Mouse (Mus musculus): ENCODE measurements around the gene Gm20388. TPM values are rescaled to one million over a fixed set of nuclear protein-coding genes. Genes with fewer than 3 reads are reported as not detected.

Gene Gm20388
- polyA plus RNA-seq, 1 experiment = 28.1 TPM

DNA sequence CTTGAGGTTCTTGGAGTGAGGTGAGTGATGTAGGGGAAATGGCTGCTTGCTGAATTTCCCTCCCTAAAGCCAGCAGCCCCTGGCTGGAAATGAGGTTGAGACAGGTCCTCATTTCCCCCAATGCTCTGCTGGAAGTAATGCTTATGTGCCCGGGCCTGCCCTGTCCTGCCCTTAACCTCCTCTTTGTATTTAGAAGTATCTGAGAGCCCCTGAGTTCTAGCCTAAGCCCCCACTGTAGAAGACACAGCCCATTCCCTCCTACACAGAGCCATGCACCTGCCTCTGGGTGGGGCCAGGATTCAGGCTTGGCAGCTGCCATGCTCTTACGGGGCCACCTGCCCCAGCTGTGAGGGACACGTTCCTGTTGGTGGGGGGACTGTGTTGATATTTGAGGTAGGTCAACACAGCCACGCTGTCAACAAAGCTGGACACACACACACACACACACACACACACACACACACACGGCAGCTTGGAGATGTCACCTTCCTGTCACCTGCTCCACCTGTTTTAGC is 2787.7 kb downstream of the Gm20388 start:
- TF ChIP-seq CTCF (IDR thresholded peaks at IDR 0.05; ENCODE audit: low read depth, low read length) (no peak), EP300 (IDR thresholded peaks at IDR 0.05; ENCODE audit: insufficient read depth, low read depth, low read length) (no peak), POLR2A (IDR thresholded peaks at IDR 0.05; ENCODE audit: insufficient read depth, low read length) (no peak)
- Histone ChIP-seq H3K27me3 (ENCODE audit: control insufficient read depth, insufficient read depth, low read length, poor library complexity, severe bottlenecking) (no peaks in the 10 kb centered on the region), H3K9me3 (replicated peaks; ENCODE audit: control insufficient read depth, insufficient read depth, low read length, poor library complexity, severe bottlenecking) (no peaks in the 10 kb centered on the region), H3K27ac (ENCODE audit: insufficient read depth, low read length) (no peak overlapping the region), H3K4me3 (ENCODE audit: low read depth, low read length) (no peak overlapping the region), H3K36me3 (ENCODE audit: control insufficient read depth, insufficient read depth, low read length, poor library complexity, severe bottlenecking) (no peaks in the 10 kb centered on the region), H3K4me1 (ENCODE audit: control insufficient read depth, insufficient read depth, low read length) (no peaks in the 10 kb centered on the region), H3K9ac (ENCODE audit: low read depth, poor library complexity, severe bottlenecking) (no peak overlapping the region)

DNA sequence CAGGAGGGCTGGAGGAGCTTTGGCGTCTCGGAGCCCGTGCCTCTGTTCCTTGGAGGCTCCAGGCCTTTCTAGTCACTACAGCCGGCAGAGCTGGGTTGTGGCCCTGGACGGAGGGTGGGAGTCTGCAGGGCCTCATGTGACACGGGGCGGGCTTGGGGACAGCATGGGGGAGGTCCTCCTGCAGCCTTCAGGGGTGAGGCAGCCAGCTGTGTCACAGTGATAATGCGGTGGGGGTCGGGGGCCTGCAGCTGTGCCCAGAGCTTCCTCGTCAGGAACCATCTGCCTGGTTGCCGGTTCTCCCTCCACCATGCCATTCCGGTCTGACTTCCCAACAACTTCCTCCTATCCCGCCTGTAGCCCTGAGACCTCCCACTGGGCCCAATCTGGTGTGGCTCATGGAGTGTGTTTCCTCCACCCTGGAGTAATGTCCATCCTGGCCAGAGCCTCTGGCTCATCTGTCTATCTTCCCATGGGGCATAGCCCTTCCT is 2788.4 kb downstream of the Gm20388 start, which contains the start of gene Cbfa2t3:
Gene Cbfa2t3 (minus strand): TSS at position 105 of the 488 bp plus-strand sequence.
- TF ChIP-seq EP300 (IDR thresholded peaks at IDR 0.05; ENCODE audit: insufficient read depth, low read depth, low read length) (no peak), CTCF (IDR thresholded peaks at IDR 0.05; ENCODE audit: low read depth, low read length) (no peak), POLR2A (IDR thresholded peaks at IDR 0.05; ENCODE audit: insufficient read depth, low read length) (no peak)
- Histone ChIP-seq H3K27me3 (ENCODE audit: control insufficient read depth, insufficient read depth, low read length, poor library complexity, severe bottlenecking) (no peaks in the 10 kb centered on the region), H3K27ac (ENCODE audit: insufficient read depth, low read length) (no peak within 1 kb of the TSS), H3K36me3 (ENCODE audit: control insufficient read depth, insufficient read depth, low read length, poor library complexity, severe bottlenecking) (no peaks in the 10 kb centered on the region), H3K4me3 (ENCODE audit: low read depth, low read length) (no peak within 1 kb of the TSS), H3K9me3 (replicated peaks; ENCODE audit: control insufficient read depth, insufficient read depth, low read length, poor library complexity, severe bottlenecking) (no peaks in the 10 kb centered on the region), H3K9ac (ENCODE audit: low read depth, poor library complexity, severe bottlenecking) (no peak within 1 kb of the TSS), H3K4me1 (ENCODE audit: control insufficient read depth, insufficient read depth, low read length) (no peaks in the 10 kb centered on the region)

DNA sequence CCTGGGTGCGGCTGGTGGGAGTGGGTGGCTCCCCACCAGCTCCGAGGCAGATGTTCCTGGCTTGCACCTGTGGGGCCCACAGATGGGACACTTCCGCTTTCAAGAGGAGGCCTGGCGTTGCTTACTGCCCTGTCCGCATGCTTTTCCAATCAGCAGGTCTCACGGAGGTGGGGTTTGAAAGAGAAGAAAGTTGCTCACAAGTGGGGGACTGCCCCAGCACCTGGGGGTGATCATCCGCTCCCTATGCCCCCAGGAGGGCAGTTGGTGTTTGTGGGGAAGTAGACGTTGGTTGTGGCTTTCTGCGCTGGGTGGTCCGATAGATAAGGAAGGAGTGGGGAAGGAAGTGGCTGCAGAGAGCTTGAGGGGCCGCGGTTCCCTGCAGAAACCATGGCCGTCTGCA is 2790.0 kb downstream of the Gm20388 start:
- Histone ChIP-seq H3K4me1 (ENCODE audit: control insufficient read depth, insufficient read depth, low read length) (no peaks in the 10 kb centered on the region), H3K36me3 (ENCODE audit: control insufficient read depth, insufficient read depth, low read length, poor library complexity, severe bottlenecking) (no peaks in the 10 kb centered on the region), H3K9ac (ENCODE audit: low read depth, poor library complexity, severe bottlenecking) (no peak overlapping the region), H3K27me3 (ENCODE audit: control insufficient read depth, insufficient read depth, low read length, poor library complexity, severe bottlenecking) (no peaks in the 10 kb centered on the region), H3K9me3 (replicated peaks; ENCODE audit: control insufficient read depth, insufficient read depth, low read length, poor library complexity, severe bottlenecking) (no peaks in the 10 kb centered on the region), H3K4me3 (ENCODE audit: low read depth, low read length) (no peak overlapping the region), H3K27ac (ENCODE audit: insufficient read depth, low read length) (no peak overlapping the region)
- TF ChIP-seq CTCF (IDR thresholded peaks at IDR 0.05; ENCODE audit: low read depth, low read length) (no peak), POLR2A (IDR thresholded peaks at IDR 0.05; ENCODE audit: insufficient read depth, low read length) (no peak), EP300 (IDR thresholded peaks at IDR 0.05; ENCODE audit: insufficient read depth, low read depth, low read length) (no peak)

DNA sequence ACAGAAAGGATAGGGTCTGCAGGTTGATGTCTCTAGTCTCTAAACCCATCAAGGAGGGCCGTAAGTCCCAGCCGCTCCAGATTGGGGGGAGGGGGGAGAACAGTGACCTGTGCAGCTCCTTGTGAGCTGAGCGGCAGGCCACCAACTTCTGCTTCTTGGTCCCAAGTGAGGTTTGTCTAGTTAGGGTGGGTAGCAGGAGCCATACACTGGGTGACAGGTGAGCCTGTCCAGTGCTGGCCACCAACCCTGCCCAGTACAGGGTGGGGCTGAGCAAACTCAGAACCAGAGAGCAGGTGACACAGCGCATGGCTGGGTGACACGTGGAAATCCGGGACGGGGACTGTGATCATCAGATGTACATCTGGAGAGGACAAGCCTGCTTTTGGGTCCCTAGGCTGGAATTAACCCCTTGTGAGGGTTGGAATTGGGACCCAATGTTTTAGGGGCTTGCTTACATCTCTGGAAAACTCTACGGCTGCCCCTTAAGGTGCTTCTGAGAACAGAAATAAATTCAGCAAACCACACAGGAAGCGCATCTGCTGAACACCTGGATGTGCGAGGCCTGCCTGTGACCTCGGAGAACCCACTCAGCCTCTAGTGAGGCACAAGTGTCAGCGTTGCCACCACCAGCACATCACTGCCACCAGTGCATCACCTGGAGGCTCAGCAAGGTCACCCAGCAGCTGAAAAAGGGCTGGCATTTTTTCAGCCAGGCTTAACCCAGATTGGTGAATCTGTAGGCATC is 2791.0 kb downstream of the Gm20388 start:
- Histone ChIP-seq H3K27ac (ENCODE audit: insufficient read depth, low read length) (no peak overlapping the region), H3K4me3 (ENCODE audit: low read depth, low read length) (no peak overlapping the region), H3K9ac (ENCODE audit: low read depth, poor library complexity, severe bottlenecking) (no peak overlapping the region), H3K27me3 (ENCODE audit: control insufficient read depth, insufficient read depth, low read length, poor library complexity, severe bottlenecking) (no peaks in the 10 kb centered on the region), H3K4me1 (ENCODE audit: control insufficient read depth, insufficient read depth, low read length) (no peaks in the 10 kb centered on the region), H3K9me3 (replicated peaks; ENCODE audit: control insufficient read depth, insufficient read depth, low read length, poor library complexity, severe bottlenecking) (no peaks in the 10 kb centered on the region), H3K36me3 (ENCODE audit: control insufficient read depth, insufficient read depth, low read length, poor library complexity, severe bottlenecking) (no peaks in the 10 kb centered on the region)
- TF ChIP-seq POLR2A (IDR thresholded peaks at IDR 0.05; ENCODE audit: insufficient read depth, low read length) = no peak
- TF ChIP-seq CTCF (IDR thresholded peaks at IDR 0.05; ENCODE audit: low read depth, low read length) = no peak
- no peak for TF ChIP-seq EP300 (IDR thresholded peaks at IDR 0.05; ENCODE audit: insufficient read depth, low read depth, low read length)

DNA sequence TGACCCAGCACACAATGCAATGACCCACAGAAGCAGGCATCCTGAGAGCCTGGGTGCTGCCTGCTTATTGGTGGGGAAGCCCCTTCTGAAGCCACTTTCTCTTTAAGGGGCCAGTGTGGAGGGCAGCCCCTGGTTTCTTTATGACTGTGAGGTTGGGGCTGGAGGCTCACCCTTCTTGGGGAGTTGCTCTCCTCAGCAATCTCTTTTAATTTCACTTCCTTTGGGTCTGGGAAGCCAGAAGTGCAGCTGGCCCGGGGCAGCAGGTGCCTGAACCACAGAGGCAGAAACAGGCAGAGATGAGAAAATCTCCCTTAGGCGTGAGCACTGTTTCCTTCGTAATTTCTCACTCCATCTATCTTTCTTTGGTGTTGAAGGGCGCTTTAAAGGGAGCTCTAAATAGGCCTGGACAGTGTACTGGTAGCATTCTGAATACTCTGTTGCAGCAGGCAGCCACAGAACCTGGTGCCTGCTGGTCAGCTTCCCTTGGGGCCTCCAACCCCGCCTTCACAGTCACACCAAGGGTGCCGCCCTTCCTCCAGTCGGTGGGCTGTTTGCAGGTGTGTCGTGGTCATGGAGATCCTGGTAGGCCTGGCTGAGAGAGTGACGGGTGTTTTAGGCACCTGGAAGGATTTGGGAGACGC is 2791.8 kb downstream of the Gm20388 start:
- Histone ChIP-seq H3K9ac (ENCODE audit: low read depth, poor library complexity, severe bottlenecking) (no peak overlapping the region), H3K4me3 (ENCODE audit: low read depth, low read length) (no peak overlapping the region), H3K27ac (ENCODE audit: insufficient read depth, low read length) (no peak overlapping the region), H3K36me3 (ENCODE audit: control insufficient read depth, insufficient read depth, low read length, poor library complexity, severe bottlenecking) (no peaks in the 10 kb centered on the region), H3K4me1 (ENCODE audit: control insufficient read depth, insufficient read depth, low read length) (no peaks in the 10 kb centered on the region), H3K9me3 (replicated peaks; ENCODE audit: control insufficient read depth, insufficient read depth, low read length, poor library complexity, severe bottlenecking) (no peaks in the 10 kb centered on the region), H3K27me3 (ENCODE audit: control insufficient read depth, insufficient read depth, low read length, poor library complexity, severe bottlenecking) (no peaks in the 10 kb centered on the region)
- no peak for TF ChIP-seq EP300 (IDR thresholded peaks at IDR 0.05; ENCODE audit: insufficient read depth, low read depth, low read length)
- no peak for TF ChIP-seq POLR2A (IDR thresholded peaks at IDR 0.05; ENCODE audit: insufficient read depth, low read length)
- no peak for TF ChIP-seq CTCF (IDR thresholded peaks at IDR 0.05; ENCODE audit: low read depth, low read length)

DNA sequence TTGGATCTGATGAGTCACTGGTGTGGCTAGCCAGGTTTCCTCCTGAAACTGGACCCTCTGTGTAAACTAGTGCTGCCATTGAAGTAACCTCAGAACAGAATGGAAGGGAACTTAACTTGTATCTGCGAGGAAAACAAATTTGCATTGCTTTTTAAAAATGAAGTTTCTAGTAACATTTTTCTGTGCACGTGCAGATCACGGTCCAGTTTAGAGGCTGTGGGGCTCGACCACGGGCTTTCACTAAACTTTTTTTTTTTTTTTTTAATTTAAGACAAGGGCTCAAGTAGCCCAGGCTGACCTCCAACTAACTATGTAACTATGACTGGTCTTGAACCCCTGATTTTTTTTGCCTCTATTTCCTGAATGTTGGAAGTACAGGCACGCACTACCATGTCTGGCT is 2792.3 kb downstream of the Gm20388 start:
- Histone ChIP-seq H3K27me3 (ENCODE audit: control insufficient read depth, insufficient read depth, low read length, poor library complexity, severe bottlenecking) (no peaks in the 10 kb centered on the region), H3K9me3 (replicated peaks; ENCODE audit: control insufficient read depth, insufficient read depth, low read length, poor library complexity, severe bottlenecking) (no peaks in the 10 kb centered on the region), H3K4me1 (ENCODE audit: control insufficient read depth, insufficient read depth, low read length) (no peaks in the 10 kb centered on the region), H3K27ac (ENCODE audit: insufficient read depth, low read length) (no peak overlapping the region), H3K4me3 (ENCODE audit: low read depth, low read length) (no peak overlapping the region), H3K36me3 (ENCODE audit: control insufficient read depth, insufficient read depth, low read length, poor library complexity, severe bottlenecking) (no peaks in the 10 kb centered on the region), H3K9ac (ENCODE audit: low read depth, poor library complexity, severe bottlenecking) (no peak overlapping the region)
- no peak for TF ChIP-seq EP300 (IDR thresholded peaks at IDR 0.05; ENCODE audit: insufficient read depth, low read depth, low read length)
- no peak for TF ChIP-seq POLR2A (IDR thresholded peaks at IDR 0.05; ENCODE audit: insufficient read depth, low read length)
- no peak for TF ChIP-seq CTCF (IDR thresholded peaks at IDR 0.05; ENCODE audit: low read depth, low read length)

All from ES-Bruce4 (cell line).